Mouse (Mus musculus): ENCODE results near the gene Ucp2.

GRCm38 (mm10) chr7:100461621-100462151, 31.5 kb upstream of the Ucp2 start:
- TF ChIP-seq CTCF (IDR thresholded peaks at IDR 0.05; ENCODE audit: borderline replicate concordance, control insufficient read depth, extremely low read depth, insufficient read depth, low read length, poor library complexity) = no peak
- TF ChIP-seq POLR2A (IDR thresholded peaks at IDR 0.05; ENCODE audit: control insufficient read depth, extremely low read depth, insufficient read depth, low read length, poor library complexity) = no peak

Data from thymus, adult 2 months (tissue).